Mouse (Mus musculus) lung, embryonic 14.5 days (tissue): ENCODE measurements around the gene 2610528J11Rik. TPM values are rescaled to one million over a fixed set of nuclear protein-coding genes. Genes with fewer than 3 reads are reported as not detected.

Experiments used
- ATAC-seq: fragments of 200-750 bp; cut with Nextera tagmentation; 2 replicates; pipeline ENCODE4 v1.8.0; 2017; ENCODE audit warnings: mild to moderate bottlenecking, moderate TSS enrichment, moderate library complexity; ENCODE audit not compliant: insufficient read depth
- DNase-seq: peaks from one replicate; pipeline ENCODE4 v3.0.0-alpha.2; 2015
- H3K27ac ChIP-seq: fragments of 300-500 bp; sonication (generic); 2 replicates; pipeline ENCODE4 v1.5.1; 2014; ENCODE audit warnings: low read depth, mild to moderate bottlenecking, moderate library complexity
- H3K27me3 ChIP-seq: fragments of 300-500 bp; sonication (generic); 2 replicates; pipeline ENCODE4 v1.6.1; 2014; ENCODE audit warnings: low read length, control low read depth; ENCODE audit not compliant: insufficient read depth
- H3K36me3 ChIP-seq: fragments of 300-500 bp; sonication (generic); 2 replicates; pipeline ENCODE4 v1.6.1; 2014; ENCODE audit warnings: control low read depth; ENCODE audit not compliant: insufficient read depth
- H3K4me1 ChIP-seq: fragments of 300-500 bp; sonication (generic); 2 replicates; pipeline ENCODE4 v1.6.1; 2014; ENCODE audit warnings: antibody characterized with exemption, control low read depth; ENCODE audit not compliant: insufficient read depth
- H3K4me2 ChIP-seq: fragments of 300-500 bp; sonication (generic); 2 replicates; pipeline ENCODE4 v1.6.1; 2014; ENCODE audit warnings: mild to moderate bottlenecking
- H3K4me3 ChIP-seq: fragments of 300-500 bp; sonication (generic); 2 replicates; pipeline ENCODE4 v1.5.1; 2014; ENCODE audit warnings: low read depth, low read length
- H3K9ac ChIP-seq: fragments of 300-500 bp; sonication (generic); 2 replicates; pipeline ENCODE4 v1.6.1; 2014
- H3K9me3 ChIP-seq: fragments of 300-500 bp; sonication (generic); 2 replicates; pipeline ENCODE4 v1.6.1; 2016; ENCODE audit warnings: low read depth, low read length, control low read depth
- CTCF ChIP-seq: IDR thresholded peaks from 2 replicates; pipeline ENCODE4 v1.5.1; 2016; ENCODE audit warnings: antibody characterized with exemption, low read depth
- WGBS: fragments of 180-500 bp; shearing (Covaris S2); extraction: QIAGEN DNeasy Blood & Tissue Kit; methylation state at CpG from one replicate; pipeline ENCODE4 v1.1.7; 2014; 5-methylcytosine and 5-hydroxymethylcytosine counted together
- polyA plus RNA-seq: library from polyadenylated mRNA; unstranded; fragments of >200 nt; fragmentation: Nextera tagmentation; extraction: Ambion mirVana; gene quantifications from 2 replicates; pipeline ENCODE4 v1.2.1, GENCODE M21; 2014

2610528J11Rik gene
- polyA plus RNA-seq, 1 experiment from 2014 or later = 10.3 TPM

DNA sequence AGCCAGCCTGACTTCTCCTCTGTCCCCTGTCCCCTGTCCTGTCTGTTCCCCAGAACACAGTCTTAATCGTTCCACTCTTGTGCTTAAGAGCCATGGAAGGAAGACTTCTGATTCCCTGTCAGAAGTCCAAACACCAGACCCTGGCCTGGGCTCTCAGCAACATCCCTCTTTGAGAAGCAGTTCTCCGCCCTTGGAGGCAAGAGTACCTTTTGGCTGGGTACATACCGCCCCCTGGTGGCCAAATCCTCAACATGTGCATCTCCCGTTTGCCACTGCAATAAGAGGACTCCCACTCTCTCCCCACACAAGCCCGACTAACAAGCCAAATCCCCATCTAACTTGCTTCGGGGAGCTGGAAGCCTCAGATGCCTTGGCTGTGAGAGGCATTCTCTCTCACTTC lies 49.3 kb downstream of the 2610528J11Rik start:
- TF ChIP-seq CTCF = peak; percentile 94
- H3K4me2 ChIP-seq = no peak overlapping the region
- H3K27me3 ChIP-seq = no peaks in the 10 kb centered on the region
- H3K27ac ChIP-seq = no peak overlapping the region
- H3K36me3 ChIP-seq = no peaks in the 10 kb centered on the region
- no peak overlapping the region for H3K9ac ChIP-seq
- WGBS = 2% methylated on average over 6 of the region's 6 CpGs
- no peaks in the 10 kb centered on the region for H3K4me1 ChIP-seq
- no peaks in the 10 kb centered on the region for H3K9me3 ChIP-seq
- H3K4me3 ChIP-seq = no peak overlapping the region
- ATAC-seq (peak; percentile 69), DNase-seq (peak; percentile 94)

DNA sequence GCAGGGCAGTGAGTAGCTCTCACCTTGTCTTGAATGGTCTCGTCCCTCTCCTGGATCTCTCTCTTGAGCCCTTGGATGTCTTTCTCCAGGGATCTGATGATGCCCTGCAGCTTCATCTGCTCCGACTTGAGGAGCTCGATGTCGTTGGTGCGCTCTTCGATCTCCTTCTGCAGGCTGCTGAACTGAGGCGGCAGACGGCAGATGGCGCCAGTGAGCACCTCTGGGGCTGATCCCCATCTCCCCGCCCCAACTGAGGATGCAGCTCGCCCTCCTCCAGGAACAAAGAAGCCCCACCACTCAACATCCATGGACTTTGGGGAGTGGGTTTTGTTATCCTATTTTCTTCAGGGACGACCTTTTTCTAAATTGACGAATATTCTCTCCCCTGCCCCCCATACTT lies 52.5 kb downstream of the 2610528J11Rik start:
- TF ChIP-seq CTCF = peak; percentile 62
- H3K27ac ChIP-seq = no peak overlapping the region
- no peaks in the 10 kb centered on the region for H3K4me1 ChIP-seq
- no peaks in the 10 kb centered on the region for H3K36me3 ChIP-seq
- no peak overlapping the region for H3K9ac ChIP-seq
- DNase-seq (peak; percentile 52), ATAC-seq (no peak)
- H3K4me2 ChIP-seq = no peak overlapping the region
- H3K9me3 ChIP-seq = no peaks in the 10 kb centered on the region
- H3K27me3 ChIP-seq = no peaks in the 10 kb centered on the region
- WGBS = 41% methylated on average over 13 of the region's 13 CpGs
- no peak overlapping the region for H3K4me3 ChIP-seq

Other genes with a start within 250 kb of the 2610528J11Rik start
- gene Ptprf, start 235.6 kb upstream of the 2610528J11Rik start, polyA plus RNA-seq = 69.7 and 75.7 TPM in 2 replicates
- gene Szt2, start 117.7 kb upstream of the 2610528J11Rik start, polyA plus RNA-seq = 11.1 and 11.7 TPM in 2 replicates
- 94.1 and 96.4 TPM in 2 replicates for gene Med8, start 117.7 kb upstream of the 2610528J11Rik start, polyA plus RNA-seq
- gene Elovl1, start 98.9 kb upstream of the 2610528J11Rik start, polyA plus RNA-seq = 96.5 and 97.8 TPM in 2 replicates
- 324 and 332 TPM in 2 replicates for gene Cdc20, start 89.6 kb upstream of the 2610528J11Rik start, polyA plus RNA-seq
- gene Mpl, start 69.5 kb upstream of the 2610528J11Rik start, polyA plus RNA-seq = 1.3 and 1.8 TPM in 2 replicates
- 52.7 and 54.2 TPM in 2 replicates for gene Tie1, start 36.9 kb upstream of the 2610528J11Rik start, polyA plus RNA-seq
- gene Tmem125, start 17.0 kb downstream of the 2610528J11Rik start, polyA plus RNA-seq = 3.3 and 3.6 TPM in 2 replicates
- gene Cfap57, start 93.8 kb downstream of the 2610528J11Rik start, polyA plus RNA-seq = 0.12 and 0.22 TPM in 2 replicates
- gene Ebna1bp2, start 93.8 kb downstream of the 2610528J11Rik start, polyA plus RNA-seq = 161 and 166 TPM in 2 replicates
- not detected in 2 replicates for gene Olfr62, start 132.0 kb downstream of the 2610528J11Rik start, polyA plus RNA-seq
- gene Olfr1342, start 165.8 kb downstream of the 2610528J11Rik start, polyA plus RNA-seq = 0.74 and 0.99 TPM in 2 replicates
- not detected in 2 replicates for gene Olfr1341, start 176.5 kb downstream of the 2610528J11Rik start, polyA plus RNA-seq
- not detected in 2 replicates for gene Olfr1340, start 193.1 kb downstream of the 2610528J11Rik start, polyA plus RNA-seq
- gene Olfr1339, start 205.2 kb downstream of the 2610528J11Rik start, polyA plus RNA-seq = not detected in 2 replicates
- not detected in 2 replicates for gene Olfr1338, start 231.7 kb downstream of the 2610528J11Rik start, polyA plus RNA-seq